Mouse (Mus musculus): ENCODE results near the gene Gm13283. TPM values are rescaled to one million over a fixed set of nuclear protein-coding genes. Genes with fewer than 3 reads are reported as not detected.
"Not testable (repeated sequence)": the region's sequence is repeated elsewhere in the genome, so short reads cannot be mapped to it uniquely, and the experiment has no call there.

The Gm13283 gene
- not detected in 2 replicates for polyA plus RNA-seq (2015; fragmentation: Nextera tagmentation; extraction: Ambion mirVana)

- H3K27ac ChIP-seq; ATAC-seq; H3K36me3 ChIP-seq; H3K9ac ChIP-seq (replicated peaks); H3K27me3 ChIP-seq; H3K9me3 ChIP-seq; H3K4me1 ChIP-seq (replicated peaks): not testable (repeated sequence)
- H3K4me2 ChIP-seq (replicated peaks), result peak within 1 kb of the TSS; percentile 60
- WGBS, result 23% methylated on average over 7 of the region's 14 CpGs
- peak within 1 kb of the TSS; percentile 32 for H3K4me3 ChIP-seq (replicated peaks)
These were observed at the start of gene Gm13283 for GRCm38 (mm10) chr4:88759610-88760268. Gene Gm13283, plus strand, starts transcription at chr4:88760119.

GRCm38 (mm10) chr4:88714281-88714680 is 45.6 kb upstream of the Gm13283 start:
- no peak overlapping the region for H3K9ac ChIP-seq (replicated peaks)
- ATAC-seq, result no peak
- H3K9me3 ChIP-seq, result no peaks in the 10 kb centered on the region
- WGBS, result 90% methylated on average over 1 of the region's 1 CpGs
- no peak overlapping the region for H3K4me3 ChIP-seq (replicated peaks)
- peaks cover 16% of the 10 kb centered on the region for H3K4me1 ChIP-seq (replicated peaks)
- no peak overlapping the region for H3K27ac ChIP-seq
- peaks cover 44% of the 10 kb centered on the region for H3K36me3 ChIP-seq
- H3K27me3 ChIP-seq, result no peaks in the 10 kb centered on the region
- no peak overlapping the region for H3K4me2 ChIP-seq (replicated peaks)

- no peak overlapping the region for H3K4me2 ChIP-seq (replicated peaks)
- peaks cover 41% of the 10 kb centered on the region for H3K36me3 ChIP-seq
- H3K27ac ChIP-seq, result no peak overlapping the region
- no peaks in the 10 kb centered on the region for H3K9me3 ChIP-seq
- H3K4me3 ChIP-seq (replicated peaks), result no peak overlapping the region
- H3K4me1 ChIP-seq (replicated peaks), result peaks cover 22% of the 10 kb centered on the region
- no peak overlapping the region for H3K9ac ChIP-seq (replicated peaks)
- no peaks in the 10 kb centered on the region for H3K27me3 ChIP-seq
- ATAC-seq, result no peak
These were observed 44.9 kb upstream of the Gm13283 start for GRCm38 (mm10) chr4:88715059-88715458.

- peak overlapping the region; percentile 60 for H3K4me2 ChIP-seq (replicated peaks)
- H3K27me3 ChIP-seq, result no peaks in the 10 kb centered on the region
- no peak for ATAC-seq
- 62% methylated on average over 1 of the region's 1 CpGs for WGBS
- peaks cover 37% of the 10 kb centered on the region for H3K4me1 ChIP-seq (replicated peaks)
- peak overlapping the region; percentile 33 for H3K4me3 ChIP-seq (replicated peaks)
- H3K36me3 ChIP-seq, result peaks cover 40% of the 10 kb centered on the region
- no peak overlapping the region for H3K27ac ChIP-seq
- H3K9me3 ChIP-seq, result no peaks in the 10 kb centered on the region
- H3K9ac ChIP-seq (replicated peaks), result peak overlapping the region; percentile 46; the same call in 1 of the 2 replicates
These were observed 41.2 kb upstream of the Gm13283 start for GRCm38 (mm10) chr4:88718715-88719114.

- H3K27me3 ChIP-seq, result no peaks in the 10 kb centered on the region
- H3K4me2 ChIP-seq (replicated peaks), result peak within 1 kb of the TSS; percentile 94
- H3K4me1 ChIP-seq (replicated peaks), result peaks cover 34% of the 10 kb centered on the region
- WGBS, result under 1% methylated on average over 81 of the region's 82 CpGs
- H3K9me3 ChIP-seq, result no peaks in the 10 kb centered on the region
- H3K36me3 ChIP-seq, result peaks cover 12% of the 10 kb centered on the region
- H3K9ac ChIP-seq (replicated peaks), result peak within 1 kb of the TSS; percentile 99
- peak within 1 kb of the TSS; percentile 97 for H3K27ac ChIP-seq
- H3K4me3 ChIP-seq (replicated peaks), result peak within 1 kb of the TSS; percentile 91
- ATAC-seq, result peak; percentile 98
These were observed 37.9 kb upstream of the Gm13283 start, which contains the start of the genes Gm26566 and Klhl9 for GRCm38 (mm10) chr4:88721791-88722721. Gene Gm26566, plus strand, starts transcription at chr4:88721805. Gene Klhl9, minus strand, starts transcription at chr4:88722465.

GRCm38 (mm10) chr4:88723497-88724090 is 36.3 kb upstream of the Gm13283 start:
- Histone ChIP-seq H3K4me3 (replicated peaks) (no peak overlapping the region), H3K9me3 (no peaks in the 10 kb centered on the region), H3K4me1 (replicated peaks) (peaks cover 26% of the 10 kb centered on the region), H3K36me3 (peaks cover 8% of the 10 kb centered on the region), H3K4me2 (replicated peaks) (no peak overlapping the region), H3K27ac (no peak overlapping the region), H3K9ac (replicated peaks) (no peak overlapping the region), H3K27me3 (no peaks in the 10 kb centered on the region)
- ATAC-seq, result no peak
- WGBS, result 71% methylated on average over 8 of the region's 8 CpGs

- H3K9me3 ChIP-seq, result no peaks in the 10 kb centered on the region
- no peak for ATAC-seq
- H3K9ac ChIP-seq (replicated peaks), result no peak overlapping the region
- 86% methylated on average over 6 of the region's 6 CpGs for WGBS
- H3K4me3 ChIP-seq (replicated peaks), result no peak overlapping the region
- H3K4me1 ChIP-seq (replicated peaks), result no peaks in the 10 kb centered on the region
- no peaks in the 10 kb centered on the region for H3K27me3 ChIP-seq
- no peak overlapping the region for H3K4me2 ChIP-seq (replicated peaks)
- no peak overlapping the region for H3K27ac ChIP-seq
- H3K36me3 ChIP-seq, result no peaks in the 10 kb centered on the region
These were observed 33.2 kb upstream of the Gm13283 start for GRCm38 (mm10) chr4:88726727-88727126.

GRCm38 (mm10) chr4:88727324-88727723 is 32.6 kb upstream of the Gm13283 start:
- no peak overlapping the region for H3K9ac ChIP-seq (replicated peaks)
- no peaks in the 10 kb centered on the region for H3K27me3 ChIP-seq
- H3K27ac ChIP-seq, result no peak overlapping the region
- WGBS, result 3% methylated on average over 1 of the region's 1 CpGs
- ATAC-seq, result no peak
- no peaks in the 10 kb centered on the region for H3K36me3 ChIP-seq
- H3K4me1 ChIP-seq (replicated peaks), result no peaks in the 10 kb centered on the region
- no peaks in the 10 kb centered on the region for H3K9me3 ChIP-seq
- H3K4me2 ChIP-seq (replicated peaks), result no peak overlapping the region
- H3K4me3 ChIP-seq (replicated peaks), result no peak overlapping the region

- Histone ChIP-seq H3K4me2 (replicated peaks) (no peak overlapping the region), H3K4me1 (replicated peaks) (no peaks in the 10 kb centered on the region), H3K9ac (replicated peaks) (no peak overlapping the region), H3K4me3 (replicated peaks) (no peak overlapping the region), H3K27ac (no peak overlapping the region), H3K27me3 (no peaks in the 10 kb centered on the region), H3K9me3 (no peaks in the 10 kb centered on the region), H3K36me3 (no peaks in the 10 kb centered on the region)
- ATAC-seq, result no peak
- 6% methylated on average over 2 of the region's 2 CpGs for WGBS
These were observed 21.4 kb upstream of the Gm13283 start for GRCm38 (mm10) chr4:88738480-88738879.

- H3K36me3 ChIP-seq, result no peaks in the 10 kb centered on the region
- H3K4me2 ChIP-seq (replicated peaks), result no peak overlapping the region
- no peaks in the 10 kb centered on the region for H3K27me3 ChIP-seq
- H3K9ac ChIP-seq (replicated peaks), result no peak overlapping the region
- H3K27ac ChIP-seq, result no peak overlapping the region
- H3K4me1 ChIP-seq (replicated peaks), result no peaks in the 10 kb centered on the region
- no peak overlapping the region for H3K4me3 ChIP-seq (replicated peaks)
- 91% methylated on average over 6 of the region's 6 CpGs for WGBS
- H3K9me3 ChIP-seq, result no peaks in the 10 kb centered on the region
- no peak for ATAC-seq
These were observed 20.9 kb upstream of the Gm13283 start for GRCm38 (mm10) chr4:88739036-88739435.

GRCm38 (mm10) chr4:88741426-88741825 is 18.5 kb upstream of the Gm13283 start:
- H3K9me3 ChIP-seq, result no peaks in the 10 kb centered on the region
- no peak overlapping the region for H3K27ac ChIP-seq
- no peaks in the 10 kb centered on the region for H3K27me3 ChIP-seq
- no peak overlapping the region for H3K4me3 ChIP-seq (replicated peaks)
- no peak overlapping the region for H3K9ac ChIP-seq (replicated peaks)
- H3K4me1 ChIP-seq (replicated peaks), result no peaks in the 10 kb centered on the region; the same call in 1 of the 2 replicates
- ATAC-seq, result no peak
- WGBS, result 93% methylated on average over 4 of the region's 4 CpGs
- H3K36me3 ChIP-seq, result no peaks in the 10 kb centered on the region
- H3K4me2 ChIP-seq (replicated peaks), result no peak overlapping the region
